Mouse (Mus musculus) kidney, adult 2 months (tissue): ENCODE results near the gene Elk3.

Experiments
- CTCF ChIP-seq: fragments of 200-500 bp; conservative IDR thresholded peaks from 2 replicates; pipeline ENCODE4 v1.5.1; 2011; ENCODE audit warnings: low read depth, mild to moderate bottlenecking, control low read depth, low read length, moderate library complexity, mixed read lengths; ENCODE audit not compliant: insufficient read depth, insufficient read length
- POLR2A ChIP-seq: fragments of 200-500 bp; IDR thresholded peaks from one replicate; pipeline ENCODE4 v1.6.1; 2011; ENCODE audit warnings: low read depth, low read length, control low read depth

DNA sequence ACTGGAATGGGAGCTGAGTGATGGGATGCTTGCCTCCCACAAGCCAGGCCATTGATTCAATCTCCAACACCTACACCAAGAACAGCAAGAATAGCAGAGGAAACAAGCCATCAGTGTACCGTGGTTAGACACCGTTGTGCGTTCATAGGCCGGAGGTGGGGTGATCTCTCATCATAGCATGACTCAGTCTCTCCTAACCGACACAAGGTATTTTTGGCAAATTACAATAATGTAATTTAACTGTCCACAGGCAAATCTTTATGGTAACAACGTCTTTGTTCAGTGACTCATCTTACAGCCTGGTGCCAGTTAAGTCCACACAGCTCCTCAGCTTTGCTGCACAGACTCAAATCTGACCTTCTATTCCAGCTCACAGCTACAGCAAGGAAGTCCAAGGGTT is 32.5 kb upstream of the Elk3 start:
- TF ChIP-seq CTCF (no peak), POLR2A (no peak)
